ENCODE assay signal across 8 mouse cellular contexts in the genomic region with DNA sequence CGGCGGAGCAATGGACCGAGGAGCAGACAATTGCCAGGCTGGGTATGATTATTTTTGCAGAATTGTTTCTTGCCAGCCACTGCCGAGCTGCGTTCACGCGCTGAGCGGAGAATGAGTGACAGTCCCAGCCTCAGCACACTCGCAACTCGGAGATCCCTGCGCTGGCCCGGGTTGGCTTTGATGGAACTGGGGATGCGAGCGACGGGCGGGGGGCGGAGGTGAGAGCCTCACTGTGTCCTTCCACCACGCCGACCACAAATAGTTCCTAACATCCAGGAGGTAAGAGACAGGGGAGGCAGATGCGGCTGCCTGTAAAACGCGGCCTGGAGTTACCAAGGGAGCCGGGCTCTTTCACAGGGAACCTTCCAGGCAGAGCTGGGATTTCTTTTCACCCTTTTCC. TPM values are rescaled to one million over a fixed set of nuclear protein-coding genes. Genes with fewer than 3 reads are reported as not detected.
DNase-seq lines count a peak whose midpoint lies in the region; ATAC-seq lines count a peak whose summit lies in the region.

A gene (minus strand): TSS at position 120 of the 400 bp plus-strand sequence.

- H3K27ac ChIP-seq in intestine, embryonic 16.5 days (ENCODE audit: low read length): peak within 1 kb of the TSS; percentile 83

- H3K4me2 ChIP-seq in intestine, embryonic 16.5 days (ENCODE audit: low read depth, low read length): peak within 1 kb of the TSS; percentile 84

- peak within 1 kb of the TSS; percentile 81 for H3K9ac ChIP-seq in intestine, embryonic 16.5 days (ENCODE audit: low read depth, low read length)

- peak within 1 kb of the TSS; percentile 77 for H3K4me3 ChIP-seq in intestine, embryonic 16.5 days (ENCODE audit: low read length)

- ATAC-seq in granulocyte monocyte progenitor cell, adult 5-6 weeks (replicated peaks; ENCODE audit: poor library complexity, severe bottlenecking): peak; percentile 65
- peak; percentile 68 for ATAC-seq in intestine, embryonic 16.5 days
- peak; percentile 70 for ATAC-seq in megakaryocyte progenitor cell, adult 5-6 weeks (replicated peaks; ENCODE audit: poor library complexity)
- no peak for ATAC-seq in erythroid progenitor cell, adult 5-6 weeks (replicated peaks; ENCODE audit: low FRiP score, poor library complexity, severe bottlenecking)

- peaks cover 15% of the 10 kb centered on the region for H3K4me1 ChIP-seq in intestine, embryonic 16.5 days (ENCODE audit: control insufficient read depth, insufficient read depth, low read length)

- peaks cover 23% of the 10 kb centered on the region for H3K27me3 ChIP-seq in intestine, embryonic 16.5 days (replicated peaks; ENCODE audit: control insufficient read depth, insufficient read depth, low read length)

- DNase-seq in adrenal gland, postnatal 4 days (ENCODE audit: low spot score in 2 of 2): peak; percentile 69 to 73
- DNase-seq in embryo, embryonic 9.5 days (ENCODE audit: extremely low spot score): peak; percentile 98
- peak; percentile 97 to 98 for DNase-seq in left cerebral cortex, postnatal 14 days (ENCODE audit: low spot score in 2 of 2)
- DNase-seq in right cerebral cortex, postnatal 36 days (ENCODE audit: low spot score in 2 of 2): peak; percentile 95 to 96

- intact Hi-C loops in left cerebral cortex, postnatal 14 days (cut with DNase I): loop anchor here (5.0 to 10.0 kb wide), 3 partner anchors 182 to 373 kb away; no protein-coding TSS in a partner anchor

- H3K36me3 ChIP-seq in intestine, embryonic 16.5 days (ENCODE audit: control insufficient read depth, insufficient read depth, low read length): no peaks in the 10 kb centered on the region

- H3K9me3 ChIP-seq in intestine, embryonic 16.5 days (ENCODE audit: control insufficient read depth, low read length): no peaks in the 10 kb centered on the region

- WGBS in intestine, embryonic 16.5 days: under 1% methylated on average over 23 of the region's 23 CpGs

RNA-seq across cellular contexts. Expression of the gene that starts here (rescaled TPM):
- total RNA-seq in adrenal gland, postnatal 4 days (2021): 100 to 1,000 TPM; 107 to 130 TPM
- total RNA-seq in granulocyte monocyte progenitor cell, adult 5-6 weeks (2014; fragmentation: Nextera tagmentation): 4.7 and 12.8 TPM in 2 replicates
- total RNA-seq in granulocyte monocyte progenitor cell, adult 5-6 weeks (2017): 14.4 and 15.8 TPM in 2 replicates
- 61.8 and 65.1 TPM in 2 replicates for polyA plus RNA-seq in intestine, embryonic 16.5 days (2015; fragmentation: Nextera tagmentation; extraction: Ambion mirVana)
- total RNA-seq in left cerebral cortex, postnatal 14 days (2021): 100 to 1,000 TPM; 437 to 463 TPM
- 24.5 and 27.4 TPM in 2 replicates for total RNA-seq in megakaryocyte progenitor cell, adult 5-6 weeks (2015)
- total RNA-seq in megakaryocyte progenitor cell, adult 5-6 weeks (2017): 16.4 and 16.5 TPM in 2 replicates
- 7.6 and 8.0 TPM in 2 replicates for total RNA-seq in erythroid progenitor cell, adult 5-6 weeks (2015; ENCODE audit: low replicate concordance)
- total RNA-seq in erythroid progenitor cell, adult 5-6 weeks (2017; ENCODE audit: low replicate concordance): 1.9 and 2.4 TPM in 2 replicates
